Mouse (Mus musculus) adipose tissue, adult 10 weeks (tissue): ENCODE measurements around the gene Qrfpr. TPM values are rescaled to one million over a fixed set of nuclear protein-coding genes. Genes with fewer than 3 reads are reported as not detected.

Experiments used
- polyA plus RNA-seq: library from polyadenylated mRNA; stranded (reverse); fragments of 350-450 nt; fragmentation: Illumina TruSeq; extraction: RNeasy Lipid Tissue Mini Kit (QIAGEN cat#74804); gene quantifications from one replicate; pipeline ENCODE4 v1.2.3, GENCODE M21; 2014; ENCODE audit warnings: low read depth, low replicate concordance

Gene Qrfpr
- polyA plus RNA-seq = not detected

GRCm38 (mm10) chr3:36221743-36222682, at the start of gene Qrfpr:
TSS of gene Qrfpr (minus strand) at chr3:36222313.

GRCm38 (mm10) chr3:36150934-36151686, 71.0 kb downstream of the Qrfpr start, which contains the start of gene D3Ertd254e:
TSS of gene D3Ertd254e (plus strand) at chr3:36151017.

Other genes starting within 250 kb of the Qrfpr start
- gene Mccc1, start 221.6 kb downstream of the Qrfpr start, polyA plus RNA-seq = 76.3 TPM
- 0.53 TPM for gene Ccdc144b, start 168.8 kb downstream of the Qrfpr start, polyA plus RNA-seq
- gene Acad9, start 156.3 kb downstream of the Qrfpr start, polyA plus RNA-seq = 43.0 TPM
- 6.2 TPM for gene D3Ertd254e, start 71.3 kb downstream of the Qrfpr start, polyA plus RNA-seq